Mouse (Mus musculus) yolk sac, embryonic 10.5 days (tissue): ENCODE measurements at regions not wholly inside any gene's neighbourhood (a gene's known extent, or its start where the extent isn't known, plus 50 kb on each side); places are given as distances from the start of the nearest gene placed in this dataset.
"Not testable (repeated sequence)": the region's sequence is repeated elsewhere in the genome, so short reads cannot be mapped to it uniquely, and the experiment has no call there.

Experiments
- DNase-seq: peaks from one replicate; pipeline ENCODE4 v3.0.0-alpha.2; 2017; ENCODE audit warnings: low spot score

GRCm38 (mm10) chrX:75734628-75735302 is 140.2 kb downstream of the Pls3 start:
- DNase-seq: not testable (repeated sequence)

- peak; percentile 5 for DNase-seq
These were observed 141.3 kb downstream of the Pls3 start for GRCm38 (mm10) chrX:75733651-75734050.

- not testable (repeated sequence) for DNase-seq
These were observed 145.2 kb downstream of the Pls3 start for GRCm38 (mm10) chrX:75729791-75730190.

GRCm38 (mm10) chrX:75728507-75728906 is 146.5 kb downstream of the Pls3 start:
- DNase-seq: no peak

- not testable (repeated sequence) for DNase-seq
These were observed 145.5 kb upstream of the Rab39b start for GRCm38 (mm10) chrX:75723542-75723941.

- DNase-seq: no peak
These were observed 121.9 kb upstream of the Rab39b start for GRCm38 (mm10) chrX:75699949-75700348.

GRCm38 (mm10) chrX:75675271-75675670 is 97.2 kb upstream of the Rab39b start:
- not testable (repeated sequence) for DNase-seq

- peak; percentile 92 for DNase-seq
These were observed 96.1 kb upstream of the Rab39b start for GRCm38 (mm10) chrX:75673920-75674665.

- DNase-seq: no peak
These were observed 95.5 kb upstream of the Rab39b start for GRCm38 (mm10) chrX:75673586-75673919.

GRCm38 (mm10) chrX:75672976-75673375 is 94.9 kb upstream of the Rab39b start:
- DNase-seq: peak; percentile 6

GRCm38 (mm10) chrX:75667636-75668035 is 89.6 kb upstream of the Rab39b start:
- DNase-seq: no peak

GRCm38 (mm10) chrX:75643402-75643801 is 65.4 kb upstream of the Rab39b start:
- DNase-seq: no peak
